Mouse (Mus musculus): ENCODE data around the gene Rassf2.

Rassf2 gene

DNA sequence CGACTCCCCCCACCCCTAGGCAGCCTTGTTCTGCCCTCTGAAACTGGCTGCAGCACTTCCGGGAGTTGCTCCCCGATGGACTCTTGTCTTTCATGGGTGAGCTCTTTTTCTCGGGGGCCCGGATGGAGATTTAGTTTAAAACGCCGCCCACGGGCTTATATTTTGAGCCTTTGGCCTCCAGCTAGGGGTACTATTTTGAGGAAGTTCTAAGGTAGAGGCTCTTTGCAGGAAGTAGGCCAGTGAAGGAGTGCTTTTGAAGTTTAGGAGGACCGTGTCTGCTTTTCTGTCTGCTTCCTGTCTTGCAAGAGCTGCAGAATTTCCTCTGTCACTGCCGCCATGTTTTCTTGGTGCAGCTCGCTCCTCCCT lies 5.4 kb upstream of the Rassf2 start:
- DNase-seq (ENCODE audit: extremely low read depth, low read depth, low spot score): no peak

- no peak for DNase-seq (ENCODE audit: extremely low read depth, low read depth, low spot score)
Measured at GRCm38 (mm10) chr2:132034590-132035469, 4.8 kb upstream of the Rassf2 start.

DNA sequence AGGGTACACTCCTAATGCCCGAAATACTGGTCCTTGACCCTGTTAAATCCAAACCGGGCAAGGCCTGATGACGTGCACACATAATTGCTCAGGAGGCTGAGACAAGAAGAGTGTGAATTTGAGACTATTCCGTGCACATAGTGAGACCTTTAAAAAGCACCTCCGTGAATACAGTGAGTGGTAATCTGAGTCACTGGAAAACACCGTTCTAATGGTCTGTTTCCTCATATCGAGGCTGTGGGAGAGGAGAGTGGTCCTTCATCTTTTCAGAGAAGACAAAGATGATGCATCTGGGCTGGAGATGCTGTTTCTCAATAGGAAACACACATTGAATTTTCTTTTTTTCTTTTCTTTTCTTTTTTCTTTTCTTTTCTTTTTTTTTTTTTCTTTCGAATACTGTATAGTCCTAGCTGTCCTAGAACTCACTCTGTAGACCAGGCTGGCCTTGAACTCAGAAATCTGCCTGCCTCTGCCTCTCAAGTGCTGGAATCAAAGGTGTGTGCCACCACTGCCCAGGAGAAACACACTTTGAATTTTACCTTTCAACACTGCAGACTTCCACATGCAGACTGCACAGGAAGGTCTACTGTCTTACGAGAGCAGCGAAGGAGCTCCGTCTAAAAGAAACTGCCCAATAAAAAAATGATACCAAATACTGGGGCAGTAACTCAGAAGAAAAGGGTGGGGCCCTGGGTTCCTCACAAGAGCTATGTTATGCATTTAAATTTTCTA lies 1.5 kb upstream of the Rassf2 start:
- no peak for DNase-seq (ENCODE audit: extremely low read depth, low read depth, low spot score)

DNA sequence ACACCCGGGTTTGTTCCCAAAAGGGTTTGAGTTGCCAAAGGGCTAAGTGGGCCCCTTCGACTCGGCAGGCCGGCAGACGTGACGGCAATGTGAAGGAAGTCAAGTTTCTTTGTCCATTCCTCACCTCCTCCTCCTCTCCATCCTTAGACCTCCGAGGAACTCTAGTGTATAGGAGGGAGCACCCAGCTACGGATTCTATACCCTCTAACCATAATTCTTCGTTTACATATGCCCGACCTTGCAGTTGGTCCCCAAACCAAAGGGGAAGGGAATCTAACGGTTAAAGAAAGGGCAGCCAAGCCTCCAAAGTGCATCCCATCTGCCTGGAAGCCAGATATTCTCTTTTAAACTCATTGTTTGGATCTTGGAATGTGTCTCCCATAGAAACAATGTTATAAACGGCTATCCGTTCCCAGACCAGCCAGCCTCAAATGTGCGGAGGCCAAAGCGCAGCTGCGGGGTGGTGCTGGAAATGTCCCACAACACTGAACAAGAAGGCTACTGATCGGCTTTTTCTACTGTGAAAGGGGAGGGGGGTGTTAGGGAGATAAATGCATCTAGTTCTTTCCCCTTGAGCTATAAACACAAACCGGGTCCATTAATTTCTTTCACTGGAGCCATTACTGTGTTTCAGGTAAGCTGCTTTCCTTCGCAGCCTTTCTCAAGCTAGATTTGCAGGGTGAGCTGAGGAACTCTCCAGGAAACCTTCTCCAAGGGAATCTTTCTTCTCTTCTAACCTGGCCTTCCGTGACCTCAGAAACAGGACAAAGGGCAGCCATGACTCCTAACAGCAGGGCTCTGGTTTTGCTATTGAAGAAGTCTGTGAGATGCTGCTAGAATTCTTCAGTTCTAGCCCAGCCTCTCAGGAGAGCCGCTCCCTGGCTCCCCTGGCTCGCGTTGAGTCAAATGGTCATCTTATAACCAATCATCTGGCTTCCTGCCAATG lies 633 bp upstream of the Rassf2 start:
- no peak for DNase-seq (ENCODE audit: extremely low read depth, low read depth, low spot score)

- DNase-seq (ENCODE audit: extremely low read depth, low read depth, low spot score): no peak
Measured at GRCm38 (mm10) chr2:132028894-132029605, 1.0 kb downstream of the Rassf2 start.

- DNase-seq (ENCODE audit: extremely low read depth, low read depth, low spot score): no peak
Measured at GRCm38 (mm10) chr2:132028107-132028506, 2.0 kb downstream of the Rassf2 start.

DNA sequence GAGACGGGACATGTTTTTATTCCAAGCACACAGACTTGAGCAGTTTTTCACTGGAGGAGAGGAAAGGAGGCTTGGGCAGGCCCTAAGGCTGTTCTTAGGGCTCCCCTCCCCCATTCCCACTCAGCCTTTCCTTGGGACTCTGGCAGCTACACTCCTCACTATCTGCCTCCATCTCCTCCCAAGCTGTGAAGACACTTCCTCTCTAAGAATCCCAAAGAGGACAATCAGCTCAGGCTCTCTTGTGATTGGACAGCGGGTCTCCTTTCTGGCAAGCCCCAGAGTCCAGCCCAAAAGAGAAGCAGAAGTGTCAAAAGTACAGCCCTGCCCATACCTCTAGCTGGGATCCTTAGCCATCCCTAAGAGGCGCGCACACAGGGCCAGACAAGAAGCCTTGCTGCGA lies 2.7 kb downstream of the Rassf2 start:
- no peak for DNase-seq (ENCODE audit: extremely low read depth, low read depth, low spot score)

DNA sequence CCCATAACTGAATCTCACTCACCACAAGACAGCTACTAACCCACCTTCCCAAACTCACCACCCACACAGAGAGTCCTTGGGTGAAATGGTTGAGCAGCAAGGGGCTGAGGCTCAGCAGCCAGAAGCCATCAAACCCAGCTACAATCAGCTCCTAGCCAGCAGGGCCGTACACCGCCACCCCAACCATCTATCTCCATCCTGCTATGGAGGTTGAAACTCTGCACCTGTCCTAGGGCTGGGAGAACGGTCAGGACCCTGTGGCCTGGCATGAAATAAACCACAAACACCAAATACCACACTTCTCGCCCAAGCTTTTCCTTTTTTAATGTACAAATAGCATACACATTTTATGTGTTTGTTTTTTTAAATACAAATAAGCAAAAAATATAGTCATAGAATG lies 6.0 kb downstream of the Rassf2 start:
- DNase-seq (ENCODE audit: extremely low read depth, low read depth, low spot score): no peak

DNA sequence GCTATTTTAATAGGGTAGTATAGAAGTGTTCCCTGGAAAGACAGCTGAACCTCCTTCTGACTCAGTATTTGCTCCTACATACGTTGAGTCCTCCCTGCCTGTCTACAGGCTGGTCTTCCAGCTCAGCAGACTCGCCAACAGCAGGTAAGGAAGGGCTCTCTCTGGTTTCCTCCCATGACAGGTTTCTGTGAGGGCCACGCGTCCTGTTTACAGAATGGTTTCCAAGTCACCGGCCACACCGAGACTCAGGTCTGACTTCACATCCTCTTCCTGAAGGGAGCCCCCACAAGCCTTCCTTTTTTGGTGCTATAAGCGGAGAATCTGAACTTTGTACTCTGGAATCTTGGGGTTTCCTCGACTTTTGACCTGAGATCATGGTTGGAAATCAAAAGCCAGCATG lies 7.4 kb downstream of the Rassf2 start:
- DNase-seq (ENCODE audit: extremely low read depth, low read depth, low spot score): no peak

- DNase-seq (ENCODE audit: extremely low read depth, low read depth, low spot score): no peak
Measured at GRCm38 (mm10) chr2:132021616-132022015, 8.4 kb downstream of the Rassf2 start.

DNA sequence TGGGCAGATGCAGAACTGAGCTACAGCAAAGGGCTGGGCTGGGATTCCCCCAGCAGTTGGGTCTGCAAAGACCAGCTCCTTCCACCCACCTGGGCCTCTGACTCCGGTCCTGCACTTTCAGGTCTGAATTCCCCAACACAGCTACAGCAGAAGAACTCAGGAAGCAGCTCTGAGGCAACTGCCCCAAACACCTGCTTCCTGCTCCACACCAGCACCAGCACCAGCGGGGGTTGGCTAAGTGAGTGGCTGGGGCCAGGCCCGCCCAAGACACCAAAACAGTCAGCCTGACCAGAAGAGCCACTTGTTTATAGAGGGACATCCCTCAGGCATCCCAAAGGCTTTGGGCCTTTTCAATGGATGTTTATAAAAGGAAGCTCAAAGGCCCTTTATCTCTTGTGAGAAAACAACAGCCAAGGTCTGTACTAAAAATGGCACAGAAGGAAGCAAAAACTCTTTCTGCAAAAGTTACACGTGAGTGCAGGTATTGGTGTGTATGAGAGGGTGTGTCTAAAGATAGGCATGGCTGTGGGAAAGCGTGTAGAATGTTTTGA lies 9.0 kb downstream of the Rassf2 start:
- no peak for DNase-seq (ENCODE audit: extremely low read depth, low read depth, low spot score)

DNA sequence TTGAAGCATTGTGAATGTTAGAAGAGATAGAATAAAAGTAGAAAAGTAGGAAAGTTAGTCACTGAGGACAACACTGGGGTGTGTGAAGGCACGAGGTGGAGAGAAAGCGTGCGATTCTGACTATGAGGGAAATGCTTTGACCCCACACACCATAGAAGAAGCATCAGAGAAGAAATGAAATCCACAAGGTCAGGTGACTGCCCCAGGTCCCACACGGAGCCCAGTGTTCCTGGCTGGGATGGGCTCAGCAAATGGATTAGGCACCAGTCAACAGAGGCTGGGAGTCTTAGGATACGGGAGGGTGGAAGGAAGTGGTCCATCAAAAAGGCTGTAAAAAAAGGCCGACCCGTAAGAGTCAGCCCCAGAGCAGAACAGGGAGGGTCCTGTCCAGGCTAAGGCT lies 9.6 kb downstream of the Rassf2 start:
- no peak for DNase-seq (ENCODE audit: extremely low read depth, low read depth, low spot score)

GRCm38 (mm10) chr2:132019372-132019811 lies 10.7 kb downstream of the Rassf2 start:
- DNase-seq (ENCODE audit: extremely low read depth, low read depth, low spot score): no peak

- no peak for DNase-seq (ENCODE audit: extremely low read depth, low read depth, low spot score)
Measured at GRCm38 (mm10) chr2:132018156-132018555, 11.9 kb downstream of the Rassf2 start.

- DNase-seq (ENCODE audit: extremely low read depth, low read depth, low spot score): no peak
Measured at GRCm38 (mm10) chr2:132017611-132018010, 12.4 kb downstream of the Rassf2 start.

GRCm38 (mm10) chr2:132016034-132016433 lies 14.0 kb downstream of the Rassf2 start:
- DNase-seq (ENCODE audit: extremely low read depth, low read depth, low spot score): no peak

GRCm38 (mm10) chr2:132013152-132013551 lies 16.9 kb downstream of the Rassf2 start:
- no peak for DNase-seq (ENCODE audit: extremely low read depth, low read depth, low spot score)

- no peak for DNase-seq (ENCODE audit: extremely low read depth, low read depth, low spot score)
Measured at GRCm38 (mm10) chr2:132010781-132011180, 19.3 kb downstream of the Rassf2 start.

DNA sequence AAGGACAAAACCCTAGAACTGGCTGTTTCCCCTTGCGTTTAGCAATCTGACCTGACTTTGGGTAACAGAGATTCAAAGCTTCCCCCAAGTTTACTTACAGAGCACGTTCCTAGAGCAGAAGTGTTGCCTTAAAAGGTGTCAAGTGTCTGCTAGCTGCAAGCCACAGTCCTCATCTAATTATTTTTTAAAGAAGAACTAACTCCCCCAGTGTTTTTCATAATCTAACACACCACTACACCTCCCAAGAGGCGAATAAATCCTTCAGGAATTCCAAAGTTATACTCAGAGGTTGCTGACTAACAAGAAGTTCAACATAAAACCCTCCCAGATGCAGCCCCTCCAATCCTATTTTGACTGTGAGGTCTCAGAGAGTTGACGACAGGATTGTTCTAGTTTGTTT lies 21.9 kb downstream of the Rassf2 start:
- no peak for DNase-seq (ENCODE audit: extremely low read depth, low read depth, low spot score)

DNA sequence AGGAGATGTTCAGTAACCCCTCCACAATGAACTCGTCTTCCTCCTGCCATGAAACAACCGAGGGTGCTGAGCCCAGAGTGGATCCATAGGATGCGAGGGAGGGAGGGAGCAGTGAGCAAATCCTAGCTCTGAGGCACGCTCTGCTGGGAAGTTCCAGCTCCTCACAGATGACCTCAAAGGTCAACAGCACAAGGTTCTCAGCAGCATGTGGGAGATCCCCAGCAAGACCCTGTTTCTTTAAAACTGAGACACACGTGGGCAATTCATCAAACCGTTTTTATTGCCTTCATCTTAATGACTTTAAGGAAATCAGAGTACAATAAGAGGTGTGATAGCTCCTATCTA lies 22.6 kb downstream of the Rassf2 start:
- no peak for DNase-seq (ENCODE audit: extremely low read depth, low read depth, low spot score)

Data from fat pad, adult 2 months (tissue).